Mouse (Mus musculus): Measurements from ENCODE around the gene Tanc1. TPM values are rescaled to one million over a fixed set of nuclear protein-coding genes. Genes with fewer than 3 reads are reported as not detected.
A peak's percentile ranks its signal among the peaks of the same experiment; 100 is the strongest.

Tanc1 gene
- polyA plus RNA-seq, 1 experiment from 2014 or later, result 2.4 TPM

- Histone ChIP-seq H3K9me3 (ENCODE audit: low read length) (no peaks in the 10 kb centered on the region), H3K9ac (replicated peaks) (no peak overlapping the region), H3K4me3 (ENCODE audit: low read depth, low read length) (no peak overlapping the region), H3K4me1 (ENCODE audit: insufficient read depth) (peaks cover 13% of the 10 kb centered on the region), H3K27ac (ENCODE audit: low read depth) (peak overlapping the region; percentile 49), H3K27me3 (ENCODE audit: insufficient read depth, low read length) (no peaks in the 10 kb centered on the region), H3K4me2 (ENCODE audit: low read depth, low read length) (0 out of 2 replicates have a peak overlapping the region, but pooled peaks have one; percentile 11), H3K36me3 (replicated peaks; ENCODE audit: insufficient read depth, low read length) (no peaks in the 10 kb centered on the region)
- WGBS (ENCODE audit: insufficient replicate concordance), result 40% methylated on average over 5 of the region's 5 CpGs
- no peak for TF ChIP-seq EP300 (IDR thresholded peaks at IDR 0.05; ENCODE audit: low read depth)
- 0 out of 2 replicates have a peak, but pooled peaks have one; percentile 23 for TF ChIP-seq CTCF (IDR thresholded peaks at IDR 0.05; ENCODE audit: low read depth)
- ATAC-seq (no peak), DNase-seq (no peak)
Observed at GRCm38 (mm10) chr2:59652702-59653101, 40.9 kb downstream of the Tanc1 start.

- Histone ChIP-seq H3K27me3 (ENCODE audit: insufficient read depth, low read length) (no peaks in the 10 kb centered on the region), H3K4me3 (ENCODE audit: low read depth, low read length) (no peak overlapping the region), H3K27ac (ENCODE audit: low read depth) (peak overlapping the region; percentile 49), H3K9ac (replicated peaks) (no peak overlapping the region), H3K36me3 (replicated peaks; ENCODE audit: insufficient read depth, low read length) (no peaks in the 10 kb centered on the region), H3K4me1 (ENCODE audit: insufficient read depth) (peaks cover 13% of the 10 kb centered on the region), H3K9me3 (ENCODE audit: low read length) (no peaks in the 10 kb centered on the region), H3K4me2 (ENCODE audit: low read depth, low read length) (peak overlapping the region; percentile 11; the same call in 1 of the 2 replicates)
- ATAC-seq (peak; percentile 71), DNase-seq (no peak)
- TF ChIP-seq EP300 (IDR thresholded peaks at IDR 0.05; ENCODE audit: low read depth), result no peak
- no peak for TF ChIP-seq CTCF (IDR thresholded peaks at IDR 0.05; ENCODE audit: low read depth)
- WGBS (ENCODE audit: insufficient replicate concordance), result 49% methylated on average over 8 of the region's 8 CpGs
Observed at GRCm38 (mm10) chr2:59653306-59654165, 41.7 kb downstream of the Tanc1 start.

GRCm38 (mm10) chr2:59655471-59655870, 43.6 kb downstream of the Tanc1 start:
- 66% methylated on average over 7 of the region's 7 CpGs for WGBS (ENCODE audit: insufficient replicate concordance)
- Histone ChIP-seq H3K9me3 (ENCODE audit: low read length) (no peaks in the 10 kb centered on the region), H3K27me3 (ENCODE audit: insufficient read depth, low read length) (no peaks in the 10 kb centered on the region), H3K4me2 (ENCODE audit: low read depth, low read length) (no peak overlapping the region), H3K27ac (ENCODE audit: low read depth) (no peak overlapping the region), H3K9ac (replicated peaks) (no peak overlapping the region), H3K4me1 (ENCODE audit: insufficient read depth) (peaks cover 13% of the 10 kb centered on the region), H3K4me3 (ENCODE audit: low read depth, low read length) (no peak overlapping the region), H3K36me3 (replicated peaks; ENCODE audit: insufficient read depth, low read length) (no peaks in the 10 kb centered on the region)
- no peak for TF ChIP-seq EP300 (IDR thresholded peaks at IDR 0.05; ENCODE audit: low read depth)
- no peak for TF ChIP-seq CTCF (IDR thresholded peaks at IDR 0.05; ENCODE audit: low read depth)
- DNase-seq (no peak), ATAC-seq (no peak)

GRCm38 (mm10) chr2:59656680-59657079, 44.8 kb downstream of the Tanc1 start:
- Histone ChIP-seq H3K27me3 (ENCODE audit: insufficient read depth, low read length) (no peaks in the 10 kb centered on the region), H3K9ac (replicated peaks) (no peak overlapping the region), H3K4me1 (ENCODE audit: insufficient read depth) (peaks cover 15% of the 10 kb centered on the region), H3K36me3 (replicated peaks; ENCODE audit: insufficient read depth, low read length) (no peaks in the 10 kb centered on the region), H3K4me3 (ENCODE audit: low read depth, low read length) (no peak overlapping the region), H3K9me3 (ENCODE audit: low read length) (no peaks in the 10 kb centered on the region), H3K27ac (ENCODE audit: low read depth) (no peak overlapping the region), H3K4me2 (ENCODE audit: low read depth, low read length) (no peak overlapping the region)
- WGBS (ENCODE audit: insufficient replicate concordance), result 41% methylated on average over 5 of the region's 5 CpGs
- DNase-seq (no peak), ATAC-seq (no peak)
- no peak for TF ChIP-seq EP300 (IDR thresholded peaks at IDR 0.05; ENCODE audit: low read depth)
- TF ChIP-seq CTCF (IDR thresholded peaks at IDR 0.05; ENCODE audit: low read depth), result no peak

- Histone ChIP-seq H3K36me3 (replicated peaks; ENCODE audit: insufficient read depth, low read length) (no peaks in the 10 kb centered on the region), H3K4me2 (ENCODE audit: low read depth, low read length) (no peak overlapping the region), H3K9me3 (ENCODE audit: low read length) (no peaks in the 10 kb centered on the region), H3K27ac (ENCODE audit: low read depth) (no peak overlapping the region), H3K27me3 (ENCODE audit: insufficient read depth, low read length) (no peaks in the 10 kb centered on the region), H3K4me1 (ENCODE audit: insufficient read depth) (0 out of 2 replicates have a peak, but pooled peaks cover 4% of the 10 kb centered on the region), H3K9ac (replicated peaks) (no peak overlapping the region), H3K4me3 (ENCODE audit: low read depth, low read length) (no peak overlapping the region)
- DNase-seq, result no peak
- ATAC-seq, result no peak
- no peak for TF ChIP-seq CTCF (IDR thresholded peaks at IDR 0.05; ENCODE audit: low read depth)
- TF ChIP-seq EP300 (IDR thresholded peaks at IDR 0.05; ENCODE audit: low read depth), result no peak
- WGBS (ENCODE audit: insufficient replicate concordance), result 76% methylated on average over 6 of the region's 6 CpGs
Observed at GRCm38 (mm10) chr2:59659686-59660085, 47.8 kb downstream of the Tanc1 start.

GRCm38 (mm10) chr2:59660891-59661805, 49.3 kb downstream of the Tanc1 start:
- 74% methylated on average over 16 of the region's 16 CpGs for WGBS (ENCODE audit: insufficient replicate concordance)
- H3K4me1 ChIP-seq (ENCODE audit: insufficient read depth), result 0 out of 2 replicates have a peak, but pooled peaks cover 4% of the 10 kb centered on the region
- no peaks in the 10 kb centered on the region for H3K27me3 ChIP-seq (ENCODE audit: insufficient read depth, low read length)
- ATAC-seq (no peak), DNase-seq (no peak)
- no peaks in the 10 kb centered on the region for H3K36me3 ChIP-seq (replicated peaks; ENCODE audit: insufficient read depth, low read length)
- H3K9ac ChIP-seq (replicated peaks), result no peak overlapping the region
- no peak overlapping the region for H3K4me3 ChIP-seq (ENCODE audit: low read depth, low read length)
- H3K4me2 ChIP-seq (ENCODE audit: low read depth, low read length), result no peak overlapping the region
- H3K27ac ChIP-seq (ENCODE audit: low read depth), result no peak overlapping the region
- H3K9me3 ChIP-seq (ENCODE audit: low read length), result no peaks in the 10 kb centered on the region
- TF ChIP-seq EP300 (IDR thresholded peaks at IDR 0.05; ENCODE audit: low read depth) (no peak), CTCF (IDR thresholded peaks at IDR 0.05; ENCODE audit: low read depth) (no peak)
